Mouse (Mus musculus) G1E (cell line): ENCODE results near the gene 4632433K11Rik.

Experiments used
- CTCF ChIP-seq: IDR thresholded peaks from 2 replicates; pipeline ENCODE4 v1.5.1; 2012; ENCODE audit warnings: low read depth, low read length, inconsistent platforms, mixed read lengths
- GATA1 ChIP-seq: IDR thresholded peaks from 2 replicates; pipeline ENCODE4 v1.6.1; 2012; ENCODE audit warnings: borderline replicate concordance, low read length, inconsistent platforms, mixed read lengths

GRCm38 (mm10) chr7:5037467-5037866, 3.5 kb downstream of the 4632433K11Rik start:
- TF ChIP-seq CTCF (no peak), GATA1 (no peak)
